Mouse (Mus musculus) cerebellum, adult 9-10 months (tissue): Measurements from ENCODE around the gene Fmo4.

ENCODE experiments used
- DNase-seq: peaks from one replicate; pipeline ENCODE4 v3.0.0; 2022

Fmo4 gene

GRCm38 (mm10) chr1:162813836-162814156, at the start of gene Fmo4:
Gene Fmo4, minus strand, starts transcription at chr1:162813972.
- peak; percentile 2 for DNase-seq

GRCm38 (mm10) chr1:162862328-162862727, 48.6 kb upstream of the Fmo4 start:
- DNase-seq, result no peak

GRCm38 (mm10) chr1:162859996-162860605, 46.3 kb upstream of the Fmo4 start:
- no peak for DNase-seq

DNA sequence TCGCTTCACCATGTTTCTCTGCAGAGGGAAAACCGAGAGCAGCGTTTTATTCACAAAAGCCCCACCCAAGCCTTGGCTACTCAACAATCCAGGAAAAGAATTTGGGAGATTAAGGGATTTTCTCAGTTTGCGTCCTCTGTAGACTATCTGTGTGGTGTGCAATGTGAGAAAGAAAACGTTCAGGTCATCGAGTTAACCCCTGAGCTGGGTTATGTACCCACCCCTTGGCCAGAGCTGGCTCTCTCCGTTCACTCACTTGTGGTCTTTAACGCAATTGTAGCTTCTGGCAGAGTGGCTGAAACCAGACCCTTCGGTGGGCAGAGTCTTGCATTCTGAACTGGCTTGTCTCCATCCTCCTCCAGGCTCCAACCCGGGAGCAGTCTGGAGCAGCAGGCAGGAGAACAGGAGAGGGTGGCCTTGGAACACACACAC, 45.8 kb upstream of the Fmo4 start:
- DNase-seq, result no peak

DNA sequence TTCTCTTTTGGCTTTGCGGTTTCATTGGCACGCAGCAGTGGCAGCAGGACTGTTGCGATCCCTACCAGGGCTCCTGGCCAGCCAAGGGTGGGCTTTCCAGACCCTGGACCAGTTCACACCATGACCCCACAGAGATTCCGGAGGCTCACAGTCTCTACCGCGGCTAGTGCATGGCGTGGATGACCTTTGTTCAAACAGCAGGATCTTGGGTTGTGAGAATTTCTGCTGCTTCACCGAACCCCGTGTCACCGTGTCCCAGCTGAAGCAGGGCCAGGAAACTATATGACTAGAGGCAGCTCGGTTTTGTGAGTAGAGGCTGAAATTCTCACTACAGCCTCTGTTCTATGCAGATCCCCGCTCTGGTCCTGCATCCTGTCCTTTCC, 45.0 kb upstream of the Fmo4 start:
- DNase-seq, result no peak

DNA sequence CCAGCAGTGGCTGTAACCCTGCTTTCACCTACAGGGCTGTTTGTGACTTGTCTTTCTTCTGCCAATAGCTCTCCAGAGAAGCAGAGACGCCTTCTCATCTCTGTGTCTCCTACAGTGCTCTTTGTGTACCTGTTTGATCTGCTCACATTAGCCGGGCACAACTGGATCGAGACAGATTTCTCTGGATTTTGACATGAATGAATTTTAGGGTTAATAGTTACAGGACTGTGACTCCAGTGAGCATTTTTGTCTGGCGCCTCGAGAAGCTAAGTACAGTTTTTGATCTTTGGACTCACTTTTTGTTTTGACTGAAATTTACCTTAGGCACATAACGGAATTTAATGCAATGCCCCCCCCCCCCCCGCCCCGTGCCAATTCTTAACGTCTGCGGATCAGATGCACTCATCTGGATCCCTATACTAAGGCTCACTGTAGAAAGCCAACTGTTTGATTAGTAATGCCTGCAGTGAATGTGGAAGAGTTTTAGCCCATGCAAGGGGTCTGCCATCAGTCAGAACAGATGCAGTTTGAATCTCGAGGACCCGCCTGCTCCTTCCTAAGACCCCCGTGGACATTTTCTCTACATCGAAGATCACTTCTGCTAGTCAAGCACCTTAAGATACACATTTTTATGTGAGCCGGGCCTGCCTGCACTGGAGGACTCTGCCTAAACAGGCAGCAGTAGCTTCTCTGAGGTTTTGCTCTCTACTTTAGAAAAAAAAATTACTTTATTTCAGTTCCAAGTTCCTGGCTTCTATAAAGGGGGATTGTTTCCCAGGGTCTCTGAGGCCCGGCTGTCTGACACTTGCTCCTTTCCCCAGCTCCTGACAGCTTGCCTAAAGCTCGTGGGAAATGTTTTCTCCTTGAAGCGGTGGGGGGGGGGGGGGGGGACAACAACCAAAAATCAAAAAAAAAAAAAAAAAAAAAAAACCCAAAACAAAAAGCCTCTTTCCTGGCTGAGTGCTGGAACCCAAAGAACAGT, 44.3 kb upstream of the Fmo4 start:
- no peak for DNase-seq

GRCm38 (mm10) chr1:162853812-162854482, 40.2 kb upstream of the Fmo4 start:
- DNase-seq, result no peak

GRCm38 (mm10) chr1:162847554-162847953, 33.8 kb upstream of the Fmo4 start:
- no peak for DNase-seq

DNA sequence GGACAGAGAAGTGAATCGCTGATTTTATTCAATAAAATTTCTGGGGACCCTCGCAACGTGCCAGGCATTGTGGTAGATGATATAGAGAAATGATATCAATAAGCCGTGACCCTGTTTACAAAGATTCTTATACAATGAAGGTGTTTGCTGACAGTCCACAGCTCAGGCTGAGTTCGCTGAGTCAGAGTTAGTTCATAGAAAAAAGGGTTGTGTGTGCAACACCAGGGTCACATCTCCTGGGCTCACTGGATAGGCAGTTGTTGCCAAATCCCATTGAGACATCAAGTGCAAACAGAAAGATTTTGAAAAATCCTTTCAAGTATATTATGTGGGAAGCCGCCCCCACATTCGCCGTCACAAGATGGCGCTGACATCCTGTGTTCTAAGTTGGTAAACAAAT, 26.4 kb upstream of the Fmo4 start:
- DNase-seq, result no peak

DNA sequence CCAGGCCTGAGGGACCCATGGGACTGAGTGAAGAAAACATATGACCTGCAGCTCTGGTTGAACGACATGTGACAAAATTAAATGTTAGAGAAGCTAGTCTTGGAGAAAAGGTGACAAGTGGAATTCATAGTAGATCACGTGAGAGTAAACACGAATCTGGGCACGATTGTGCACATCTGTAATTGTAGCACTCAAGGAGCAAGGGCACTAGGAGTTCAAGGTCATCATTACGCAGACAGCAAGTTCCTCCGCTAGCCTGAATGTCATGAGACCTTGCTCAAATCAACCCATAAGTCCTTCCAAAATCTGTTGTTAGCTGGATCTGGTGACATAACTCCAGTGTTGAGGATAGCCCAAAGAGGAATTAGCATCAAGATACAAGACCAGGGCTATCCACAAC, 25.2 kb upstream of the Fmo4 start:
- no peak for DNase-seq

DNA sequence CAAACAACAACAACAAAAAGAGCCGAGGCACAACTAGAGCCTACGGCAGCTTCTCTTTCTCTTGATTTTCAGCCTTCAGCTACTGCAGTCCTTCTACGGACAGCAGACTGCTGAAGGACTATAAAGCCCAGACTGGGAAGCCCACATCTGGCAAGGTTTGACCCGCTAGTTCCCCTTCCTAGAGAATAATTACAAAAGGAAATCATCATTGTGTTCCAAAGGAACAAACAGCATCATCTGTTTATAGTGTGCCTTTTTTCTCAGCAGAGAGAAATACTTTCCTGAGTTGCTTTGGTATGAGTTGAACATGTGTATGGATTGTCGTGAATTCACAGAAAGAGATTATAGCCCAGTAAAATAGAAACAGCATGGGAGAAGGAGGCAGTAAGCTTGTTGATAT, 20.6 kb upstream of the Fmo4 start:
- no peak for DNase-seq

DNA sequence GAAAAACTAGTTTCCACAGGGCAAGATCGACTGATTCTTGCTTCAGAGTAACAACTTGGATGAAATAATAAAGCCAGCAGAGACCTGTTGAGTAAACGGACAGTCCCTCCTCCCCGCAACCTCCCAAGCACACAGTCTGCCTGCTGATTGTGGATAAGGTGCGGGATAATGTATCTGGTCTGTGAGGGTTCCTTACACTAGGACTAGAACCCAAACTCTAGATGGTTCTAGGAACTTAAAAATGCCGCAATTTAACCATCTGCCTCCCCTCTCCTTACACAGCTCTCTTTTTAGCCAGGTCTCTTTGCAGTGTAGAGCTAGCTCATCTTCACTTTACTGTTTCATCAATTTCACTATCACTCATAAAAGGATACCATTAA, 18.8 kb upstream of the Fmo4 start:
- no peak for DNase-seq

DNA sequence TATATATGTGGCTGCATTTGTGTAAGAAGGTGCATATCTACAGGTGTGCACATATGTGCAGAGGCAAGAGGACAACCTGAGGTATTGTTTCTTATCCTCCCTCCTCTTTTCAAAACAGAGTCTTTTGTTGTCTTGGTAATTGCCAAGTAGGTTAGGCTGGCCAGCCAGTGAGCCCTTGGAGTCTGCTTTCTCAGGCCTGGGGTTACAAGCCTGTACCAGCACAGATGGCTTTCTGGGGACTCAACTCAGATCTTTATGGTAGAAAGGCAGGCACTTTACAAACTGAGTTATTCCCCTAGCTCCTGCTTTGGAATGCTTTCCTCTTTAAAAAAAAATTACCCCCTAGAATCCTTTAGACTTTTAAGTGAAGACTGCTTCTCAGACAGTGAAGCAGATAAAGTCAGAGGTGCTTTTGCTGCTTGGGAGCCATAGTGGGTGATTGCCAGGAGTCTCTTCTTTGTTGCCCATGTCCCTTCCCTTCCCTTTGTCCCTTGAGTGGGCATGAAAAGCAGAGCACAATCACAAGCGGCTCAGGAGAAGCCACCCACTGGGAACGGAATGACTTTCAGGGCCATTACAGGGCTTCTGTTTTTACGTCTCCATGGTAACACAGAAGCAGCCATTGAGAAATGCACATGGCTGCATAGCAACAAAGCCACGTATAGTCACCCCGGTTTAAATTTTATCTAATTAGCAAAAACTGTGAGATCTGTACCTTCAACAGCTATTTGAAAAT, 18.2 kb upstream of the Fmo4 start:
- no peak for DNase-seq

DNA sequence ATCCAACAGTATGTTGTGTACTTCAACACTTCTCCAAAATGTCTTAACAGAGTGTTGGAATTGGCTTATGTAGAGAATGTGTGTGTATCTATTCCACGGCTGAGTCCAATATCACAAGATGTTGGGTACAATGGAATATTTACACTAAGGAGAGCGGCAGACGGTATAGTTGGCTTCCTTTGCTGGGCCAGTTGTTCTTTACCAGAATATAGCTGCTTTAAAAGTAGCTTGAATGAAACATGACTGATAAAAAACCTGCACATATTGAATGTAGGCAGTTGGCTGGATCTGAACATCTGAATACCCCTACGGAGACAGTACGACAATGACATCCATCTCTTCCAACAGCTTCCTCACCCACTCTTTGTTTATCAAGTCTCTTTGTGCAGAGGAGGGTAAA, 5.5 kb upstream of the Fmo4 start:
- no peak for DNase-seq

DNA sequence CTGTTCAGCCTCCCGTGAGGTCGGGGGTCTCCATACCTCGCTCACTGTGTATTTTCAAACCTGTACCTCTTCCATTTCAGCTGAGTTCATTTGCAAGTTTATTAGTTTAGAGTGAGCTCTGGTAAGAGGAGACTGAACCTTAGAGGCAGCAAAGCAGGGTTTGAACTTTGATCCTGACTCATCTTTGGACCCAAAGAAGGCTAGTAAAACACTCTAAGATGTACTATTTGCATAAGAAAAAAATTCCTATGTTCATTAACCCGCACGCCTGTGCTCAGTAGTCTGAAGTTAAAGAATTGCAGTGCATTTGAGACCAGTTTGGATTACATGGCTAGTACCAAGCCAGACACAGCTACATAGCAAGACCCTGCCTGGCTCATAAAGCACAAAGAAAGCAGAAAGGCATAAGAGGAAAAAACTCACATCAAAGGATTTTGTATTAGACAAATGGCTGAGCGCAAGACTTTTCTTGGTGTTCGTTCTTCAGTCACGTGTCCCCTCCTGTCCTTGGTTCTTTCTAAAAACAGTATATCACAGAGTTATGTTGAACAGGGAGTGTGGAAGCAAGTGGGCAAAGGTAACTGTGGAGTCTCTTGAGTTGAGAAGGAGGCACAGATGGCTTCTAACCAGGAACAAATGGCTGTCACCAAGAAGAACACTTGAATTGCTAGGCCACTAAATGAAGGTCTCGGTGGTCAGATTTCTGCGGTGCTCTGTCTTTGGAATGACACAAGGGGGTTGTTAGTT, 1.8 kb upstream of the Fmo4 start:
- DNase-seq, result no peak

DNA sequence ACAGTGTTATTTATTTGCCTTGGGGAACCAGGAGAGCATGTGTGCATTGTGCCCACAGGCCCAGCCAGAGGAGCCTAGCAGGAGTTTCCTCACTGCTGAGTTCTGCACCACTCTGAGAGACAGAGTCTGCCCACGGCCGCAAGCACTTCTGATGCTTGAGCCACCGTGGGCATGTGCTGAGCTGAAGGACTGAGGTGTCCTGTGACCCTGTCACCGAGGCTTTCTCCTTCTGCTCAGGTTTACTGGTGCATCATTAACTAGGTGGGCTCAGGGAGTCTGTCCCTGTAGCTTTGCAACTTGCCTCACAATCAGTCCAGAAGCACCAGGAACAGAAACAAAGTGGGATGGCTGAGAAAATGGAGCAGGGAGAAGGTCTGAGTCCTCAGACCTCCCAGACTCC, 1.2 kb upstream of the Fmo4 start:
- DNase-seq, result no peak

DNA sequence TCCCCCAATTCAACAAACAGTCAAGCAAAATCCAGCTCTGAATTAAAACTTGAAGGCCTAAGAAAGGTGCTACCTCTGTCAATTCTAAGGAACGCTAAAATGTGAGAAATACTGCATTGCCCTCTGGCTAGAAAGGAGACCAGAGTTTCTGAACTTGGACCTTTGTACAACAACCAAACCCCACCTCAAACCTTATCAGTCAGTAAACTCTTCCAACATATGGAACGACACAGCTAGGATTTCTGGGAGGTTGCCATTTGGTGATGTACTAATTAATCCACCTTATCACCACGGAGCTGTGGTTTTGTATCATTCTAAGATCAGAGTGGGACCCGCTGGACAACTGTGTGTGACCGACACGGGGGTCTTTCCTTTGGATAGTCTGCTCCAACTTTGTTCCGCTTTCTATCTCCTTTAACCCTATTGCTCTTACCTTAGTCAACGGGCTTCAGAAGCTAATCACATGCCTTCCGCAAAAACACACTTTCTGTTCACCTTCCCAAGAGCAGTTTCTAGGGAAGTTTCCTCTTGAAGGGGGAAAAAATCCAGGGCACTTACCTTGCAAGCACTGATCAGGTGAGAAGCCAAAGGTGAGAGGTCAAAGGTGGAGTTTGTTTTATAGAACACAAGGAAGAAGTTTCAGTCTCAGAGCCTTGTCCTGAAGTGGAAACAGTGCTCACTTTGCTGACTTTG, 483 bp downstream of the Fmo4 start:
- no peak for DNase-seq

DNA sequence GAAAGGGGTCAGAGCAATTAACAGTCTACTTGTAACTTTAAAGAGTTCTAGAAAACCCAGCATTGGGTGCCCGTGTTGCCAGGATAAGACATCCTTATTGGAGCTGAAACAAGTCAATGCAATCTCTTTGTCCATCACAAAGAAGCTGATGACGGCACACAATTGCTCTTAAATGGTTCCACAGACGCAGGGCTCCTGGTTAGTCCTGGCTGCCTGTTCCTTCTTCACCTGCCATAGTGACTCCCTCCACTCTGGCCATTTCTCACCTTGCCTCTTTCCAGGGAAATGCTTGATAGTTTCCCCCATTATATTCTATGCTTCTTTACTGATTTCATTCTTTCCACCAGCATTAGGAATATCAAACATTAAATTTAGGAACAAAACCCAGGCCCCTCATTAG, 5.2 kb downstream of the Fmo4 start:
- no peak for DNase-seq

DNA sequence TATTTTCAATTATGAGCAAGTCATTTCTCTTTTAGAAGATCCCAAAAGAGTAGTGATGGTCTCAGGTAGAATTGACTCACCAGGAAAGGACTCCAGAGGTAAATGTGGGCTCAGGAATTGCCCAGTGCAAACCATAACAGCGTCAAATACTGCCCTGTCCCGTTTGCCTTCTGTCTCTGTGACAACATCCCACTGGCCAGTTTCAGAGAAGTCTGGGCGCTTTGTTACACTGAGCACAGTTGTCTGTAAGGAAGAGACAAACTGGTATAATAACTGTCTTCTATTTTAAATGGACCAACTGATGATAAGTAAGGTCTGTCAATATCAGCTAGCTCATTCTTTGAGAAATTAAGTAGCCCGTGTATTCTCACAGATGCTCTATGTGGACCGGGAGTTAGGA, 6.3 kb downstream of the Fmo4 start:
- DNase-seq, result no peak

DNA sequence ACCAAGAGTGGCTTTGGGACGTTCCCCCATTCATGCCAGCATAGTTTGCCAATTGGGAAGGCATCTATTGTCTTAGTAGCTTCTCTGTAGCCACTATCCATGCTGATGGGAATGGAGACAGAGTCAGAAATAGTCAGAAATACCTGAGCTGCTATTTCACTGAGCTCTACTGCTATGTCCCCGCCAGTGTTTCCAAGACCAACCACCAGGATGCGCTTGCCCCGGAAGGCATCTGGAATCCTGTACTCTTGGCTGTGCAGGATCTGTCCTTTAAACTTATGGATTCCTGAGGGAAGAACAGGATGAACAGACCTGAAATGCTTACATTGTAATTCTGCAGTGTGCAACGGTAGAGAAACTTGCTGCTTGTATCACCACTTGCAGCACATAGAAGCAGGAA, 8.8 kb downstream of the Fmo4 start:
- DNase-seq, result no peak

DNA sequence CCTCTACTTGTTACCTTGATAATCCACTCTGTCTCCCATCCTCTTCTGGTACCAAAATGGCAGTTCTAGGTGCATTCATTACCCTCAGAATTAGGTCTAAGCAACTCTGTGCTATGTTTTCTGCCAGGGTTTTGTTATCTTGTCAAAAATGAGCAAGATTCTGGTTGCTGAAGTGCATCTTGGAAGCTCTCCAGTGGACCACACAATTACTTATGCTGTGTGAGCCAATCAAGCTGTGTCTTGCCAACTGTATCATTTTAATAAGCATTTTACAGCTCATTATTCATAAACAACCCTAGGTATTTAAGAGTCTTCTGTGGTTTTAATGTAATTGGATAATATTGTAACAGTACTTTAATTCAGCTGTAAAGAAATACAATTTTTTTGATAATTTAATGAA, 17.3 kb downstream of the Fmo4 start:
- no peak for DNase-seq
